Mouse (Mus musculus) left cerebral cortex, adult 9 months (tissue): ENCODE measurements at regions not wholly inside any gene's neighbourhood (a gene's known extent, or its start where the extent isn't known, plus 50 kb on each side); places are given as distances from the start of the nearest gene placed in this dataset.

ENCODE experiments used
- DNase-seq, 2 experiments: peaks; one replicate each; pipeline ENCODE4 v3.0.0; 2022; ENCODE audit warnings: low spot score in 2 of 2

DNA sequence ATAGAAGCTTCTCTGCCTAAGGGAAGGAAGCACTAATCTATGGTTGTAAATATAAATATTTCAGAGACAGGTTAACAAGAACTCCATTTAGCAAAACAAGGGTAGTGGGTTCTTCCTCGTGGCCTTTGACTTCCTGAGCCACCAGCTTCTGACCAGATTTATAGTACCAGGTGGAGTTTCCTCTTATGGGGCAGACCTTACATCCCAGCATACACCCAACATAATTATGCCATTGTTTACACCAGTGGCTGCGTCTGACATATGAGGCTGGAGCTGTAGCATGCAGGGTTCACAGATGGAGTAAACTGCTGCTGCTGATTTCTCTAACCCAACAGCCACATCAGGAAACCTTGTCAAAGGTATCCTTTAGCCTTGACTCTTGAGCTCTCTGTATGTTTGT is 75.5 kb downstream of the Trib2 start:
- DNase-seq, result no peak

DNA sequence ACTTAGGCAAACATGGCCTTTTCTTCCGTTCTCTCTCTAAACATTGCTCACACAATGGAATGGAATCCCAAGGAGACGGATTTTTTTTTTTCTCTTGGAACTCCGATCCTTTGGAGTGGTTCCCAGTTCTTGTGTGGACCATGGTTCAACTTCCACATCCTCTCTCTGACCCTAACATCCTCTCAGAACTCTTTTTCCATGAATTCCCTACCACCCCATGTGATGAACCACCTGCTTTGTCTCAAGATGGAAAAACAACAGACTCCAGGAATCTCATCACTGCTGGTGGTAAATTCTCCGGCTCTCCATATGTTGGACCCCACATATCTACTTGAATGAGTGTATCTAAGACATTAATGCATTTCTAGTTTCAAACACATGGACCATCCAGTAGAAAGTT is 77.7 kb downstream of the Trib2 start:
- no peak for DNase-seq

DNA sequence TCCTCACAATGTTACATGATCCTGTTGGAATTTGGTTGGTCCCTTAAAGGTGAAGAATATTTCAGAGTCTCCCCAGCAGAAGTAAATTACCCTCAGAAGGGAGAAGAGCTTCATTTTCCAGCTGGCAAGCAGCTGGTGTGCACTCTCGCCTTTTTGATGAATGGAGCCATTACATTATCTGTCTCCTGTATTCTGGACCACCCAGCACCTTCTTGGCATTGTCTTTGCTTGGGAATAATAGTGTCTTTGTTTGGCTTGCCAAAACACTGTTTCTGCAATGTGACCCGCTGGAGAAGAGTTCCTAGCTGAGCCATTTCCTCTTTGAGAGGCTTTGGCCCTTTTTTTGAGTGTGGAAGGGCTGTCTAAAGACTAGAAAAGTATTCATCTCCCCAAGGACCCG is 85.5 kb downstream of the Trib2 start:
- peak in 1 of 2 experiments; percentile 5 for DNase-seq

DNA sequence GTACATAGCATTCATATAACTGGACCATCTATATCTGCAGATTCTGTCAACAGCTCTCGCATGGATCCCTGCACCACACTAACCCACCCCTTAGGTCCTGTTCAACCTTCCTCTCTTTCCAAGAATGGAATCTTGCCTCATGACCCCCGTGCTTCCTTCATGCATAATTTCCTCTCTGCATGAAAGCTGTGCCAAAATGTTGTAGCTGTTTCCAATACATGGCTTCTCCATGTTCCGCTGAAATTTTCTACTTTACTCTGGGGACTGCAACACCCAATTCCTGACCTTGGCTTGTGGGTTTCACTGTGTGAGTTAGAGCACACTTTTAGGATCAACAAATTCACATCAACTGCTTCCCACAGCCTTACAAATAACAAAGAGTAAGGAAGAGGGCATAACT is 87.0 kb downstream of the Trib2 start:
- DNase-seq, result no peak

DNA sequence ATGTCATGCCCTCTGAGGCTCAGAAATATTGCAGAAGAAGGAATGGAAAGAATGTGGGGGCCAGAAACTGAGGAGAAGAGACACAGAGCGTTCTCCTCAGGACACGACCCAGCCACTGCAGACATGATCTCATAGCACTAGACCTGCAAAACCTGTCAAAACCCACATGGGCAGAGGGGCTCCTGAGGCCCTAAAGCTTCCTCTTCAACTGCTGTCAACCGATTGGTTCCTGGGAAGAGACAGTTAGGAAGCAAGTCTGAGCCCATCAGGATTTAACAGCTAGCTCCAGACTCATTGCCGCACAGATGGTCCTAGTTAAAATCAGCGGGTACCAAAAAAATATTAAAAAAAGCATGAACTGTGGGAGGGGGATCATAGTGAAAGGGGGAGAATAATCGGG is 93.2 kb downstream of the Trib2 start:
- no peak for DNase-seq

DNA sequence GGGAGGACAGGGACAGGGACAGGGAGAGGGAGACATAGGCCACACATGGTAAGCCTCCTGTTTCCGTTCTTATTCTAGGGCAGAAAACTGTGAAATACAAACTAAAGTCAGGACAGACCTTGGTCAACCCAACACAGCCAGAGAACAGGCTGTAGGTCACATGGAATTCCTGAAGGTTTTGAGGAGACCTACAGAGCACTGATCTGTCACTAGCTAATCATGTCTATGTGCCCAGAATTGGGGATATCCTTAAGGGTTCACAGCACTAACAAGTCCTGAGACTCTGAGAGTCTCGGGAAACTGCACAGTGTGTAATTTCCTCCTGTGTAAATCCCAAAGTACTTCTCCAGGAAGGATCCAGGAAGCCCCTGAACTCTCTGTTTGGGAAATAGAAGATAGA is 94.6 kb downstream of the Trib2 start:
- no peak for DNase-seq

DNA sequence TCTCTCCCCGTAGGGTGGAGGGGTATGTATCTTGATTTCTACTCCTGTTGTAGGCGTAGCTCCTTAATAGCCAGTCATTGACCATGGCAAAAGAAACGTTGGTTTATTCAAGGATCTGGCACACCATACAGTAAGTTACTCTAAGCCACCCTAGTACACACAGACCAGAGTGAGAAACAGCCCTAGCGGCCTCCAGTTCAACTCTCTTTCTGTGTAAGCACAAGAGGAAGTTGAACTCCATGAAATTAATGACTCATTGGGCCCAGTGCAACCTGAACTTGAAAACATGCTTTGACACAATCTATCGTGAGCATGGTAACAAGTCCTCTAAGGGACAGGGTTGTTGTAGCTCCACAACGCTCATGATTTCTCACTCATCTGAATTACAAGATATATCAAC is 96.6 kb downstream of the Trib2 start:
- DNase-seq, result no peak

DNA sequence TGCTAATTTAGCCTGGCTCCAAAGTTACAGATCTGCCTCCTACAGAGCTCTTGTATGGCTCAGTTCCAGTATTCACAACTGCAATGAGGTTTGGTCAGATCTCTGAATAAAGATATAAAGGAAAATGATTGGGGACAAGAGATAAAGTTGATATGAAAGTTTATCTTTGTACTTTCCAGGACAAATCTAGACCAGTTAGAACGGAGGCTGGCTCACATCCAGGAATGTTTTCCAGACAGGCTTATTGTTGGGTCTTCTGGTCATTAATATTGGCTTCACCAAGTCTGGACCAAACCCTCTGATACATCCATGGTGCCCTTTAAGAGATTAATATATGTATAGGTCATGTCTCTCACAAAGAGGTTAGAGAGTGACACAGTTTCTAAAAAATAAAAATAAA is 97.9 kb downstream of the Trib2 start:
- no peak for DNase-seq

DNA sequence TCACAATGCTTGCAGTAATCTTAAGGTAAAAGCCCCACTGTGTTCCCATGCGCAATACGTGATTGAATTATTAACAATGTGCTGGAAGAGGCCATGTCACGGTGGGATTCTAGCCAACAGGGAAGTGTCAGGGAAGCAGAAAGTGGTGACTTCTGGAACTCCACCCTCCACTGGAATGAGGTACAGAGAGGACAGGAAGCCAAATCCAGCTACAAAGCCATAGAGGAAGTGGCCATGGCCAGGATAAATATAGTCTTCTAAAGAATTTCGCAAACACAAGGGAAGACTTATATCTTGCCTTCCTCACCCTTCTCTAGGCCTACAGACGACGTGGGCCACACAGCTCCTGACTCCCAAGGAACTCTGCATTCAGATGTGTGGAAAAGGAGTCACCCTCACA is 98.7 kb downstream of the Trib2 start:
- no peak for DNase-seq

DNA sequence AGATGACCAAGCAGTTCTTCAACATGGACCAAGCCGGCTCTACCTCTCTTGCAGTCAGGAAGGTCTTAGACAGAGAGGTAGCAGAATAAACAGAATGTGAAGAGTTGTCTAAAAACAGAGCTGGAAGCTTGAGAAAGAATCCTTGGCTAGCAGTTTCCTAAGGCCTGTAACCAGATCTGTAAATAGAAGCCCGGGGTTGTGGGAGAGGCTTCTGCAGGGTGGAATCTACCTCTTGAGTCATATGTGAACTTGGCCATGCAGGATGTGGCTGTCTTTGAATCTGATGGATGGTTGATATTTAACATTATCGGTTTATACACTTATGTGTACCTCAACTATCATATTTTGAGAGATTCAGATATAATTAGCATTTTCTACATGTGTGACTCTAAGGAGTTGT is 99.4 kb downstream of the Trib2 start:
- DNase-seq, result no peak

DNA sequence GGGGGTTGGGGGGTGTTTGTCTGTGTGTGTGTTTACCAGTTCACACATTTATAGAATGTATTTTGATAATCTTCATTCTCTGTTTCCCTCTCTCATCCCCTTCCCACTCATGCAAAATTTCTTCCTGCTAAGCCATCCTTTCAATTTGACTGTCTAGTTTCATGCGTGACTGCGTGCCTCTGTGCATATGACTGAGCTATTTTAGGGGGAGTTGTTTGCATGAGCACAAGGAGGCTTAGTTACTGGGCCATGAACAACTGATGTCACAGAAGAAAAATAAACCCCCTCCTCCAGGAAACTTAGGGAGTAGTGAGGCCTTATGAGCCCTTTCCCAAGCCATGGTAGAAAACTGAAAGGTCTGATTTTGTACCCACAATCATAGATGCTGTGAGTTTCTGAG is 103.1 kb downstream of the Trib2 start:
- DNase-seq, result no peak

DNA sequence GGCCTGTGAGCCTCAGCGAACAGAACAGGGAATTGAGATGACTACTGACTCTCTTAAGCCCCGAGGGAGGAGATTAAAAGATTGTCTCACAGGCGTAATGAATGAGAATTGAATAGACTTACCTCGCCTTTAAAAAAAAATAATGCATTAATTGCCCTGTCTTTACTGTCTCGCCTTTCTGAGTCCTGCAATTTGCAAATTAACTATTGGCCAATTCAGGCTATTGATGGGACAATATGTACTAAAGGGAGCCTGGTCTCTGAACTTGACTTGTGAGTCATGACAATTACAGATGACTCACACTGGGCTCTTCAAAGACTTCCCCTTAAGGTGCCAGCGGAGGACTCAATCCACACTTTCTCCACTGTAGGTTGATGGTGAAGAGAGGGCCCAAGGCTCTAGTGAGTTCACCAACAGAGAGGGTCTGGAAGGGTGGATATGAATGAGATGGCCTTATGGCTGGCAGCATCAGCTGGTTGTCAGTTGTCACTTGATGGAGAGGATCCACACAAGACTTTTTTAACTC is 109.1 kb downstream of the Trib2 start:
- DNase-seq, result no peak

DNA sequence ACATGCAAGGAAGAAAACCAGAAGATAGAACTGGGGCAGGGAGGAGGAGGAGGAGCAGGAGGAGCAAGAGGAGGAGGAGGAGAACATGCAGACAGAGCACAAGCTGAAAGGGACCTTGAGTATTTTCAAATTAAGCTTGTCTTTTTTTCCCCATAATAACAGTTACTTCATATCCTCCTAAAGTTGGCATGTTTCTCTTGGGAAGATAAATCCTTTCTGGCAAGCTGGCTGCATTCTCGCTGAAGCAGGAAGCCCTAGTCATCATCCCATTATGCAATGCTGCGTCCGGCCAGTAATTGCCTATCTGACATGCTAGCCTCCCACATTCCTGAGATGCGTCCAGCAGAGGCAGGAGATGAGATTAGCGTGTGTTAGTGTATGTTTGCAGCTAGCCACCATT is 112.3 kb downstream of the Trib2 start:
- DNase-seq, result peak in 1 of 2 experiments; percentile 47

DNA sequence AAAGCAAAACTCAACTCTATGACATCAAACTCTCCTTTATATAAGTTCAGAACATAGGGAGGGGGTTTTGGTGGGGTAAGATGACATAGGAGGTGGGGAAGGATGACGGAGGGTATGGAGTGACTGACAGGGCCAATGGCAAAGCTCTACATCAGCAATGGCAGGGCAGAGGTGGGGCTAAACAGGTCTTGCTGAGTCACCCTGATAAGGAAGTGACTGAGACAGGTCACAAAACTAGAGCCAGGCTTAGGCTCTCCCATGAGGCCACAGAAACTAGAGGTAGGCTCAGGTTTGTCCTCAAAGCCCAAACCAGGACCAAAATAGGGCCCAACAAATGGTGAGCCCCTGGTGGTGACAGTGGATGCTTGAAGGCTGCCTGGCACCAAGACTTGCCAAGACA is 114.6 kb downstream of the Trib2 start:
- no peak for DNase-seq

DNA sequence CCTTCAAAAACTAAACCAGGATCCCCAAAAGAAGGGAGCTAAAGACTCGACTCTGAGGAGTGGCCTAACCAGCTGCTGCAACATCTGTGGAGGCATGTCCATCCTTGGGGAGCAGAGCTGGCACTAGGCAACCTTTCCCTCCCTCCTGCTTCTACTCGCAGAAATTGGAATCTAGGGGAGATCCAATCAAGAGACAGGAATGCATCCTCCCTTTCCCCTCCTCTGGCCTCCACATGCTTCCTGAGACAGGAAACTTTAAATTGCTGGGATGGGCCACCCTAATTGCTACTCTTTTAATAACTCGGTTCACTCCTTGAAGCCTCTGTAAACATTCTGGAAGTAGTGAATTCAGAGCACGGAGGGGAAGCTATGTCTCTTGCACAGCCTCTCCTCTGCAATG is 117.9 kb downstream of the Trib2 start:
- DNase-seq, result no peak

DNA sequence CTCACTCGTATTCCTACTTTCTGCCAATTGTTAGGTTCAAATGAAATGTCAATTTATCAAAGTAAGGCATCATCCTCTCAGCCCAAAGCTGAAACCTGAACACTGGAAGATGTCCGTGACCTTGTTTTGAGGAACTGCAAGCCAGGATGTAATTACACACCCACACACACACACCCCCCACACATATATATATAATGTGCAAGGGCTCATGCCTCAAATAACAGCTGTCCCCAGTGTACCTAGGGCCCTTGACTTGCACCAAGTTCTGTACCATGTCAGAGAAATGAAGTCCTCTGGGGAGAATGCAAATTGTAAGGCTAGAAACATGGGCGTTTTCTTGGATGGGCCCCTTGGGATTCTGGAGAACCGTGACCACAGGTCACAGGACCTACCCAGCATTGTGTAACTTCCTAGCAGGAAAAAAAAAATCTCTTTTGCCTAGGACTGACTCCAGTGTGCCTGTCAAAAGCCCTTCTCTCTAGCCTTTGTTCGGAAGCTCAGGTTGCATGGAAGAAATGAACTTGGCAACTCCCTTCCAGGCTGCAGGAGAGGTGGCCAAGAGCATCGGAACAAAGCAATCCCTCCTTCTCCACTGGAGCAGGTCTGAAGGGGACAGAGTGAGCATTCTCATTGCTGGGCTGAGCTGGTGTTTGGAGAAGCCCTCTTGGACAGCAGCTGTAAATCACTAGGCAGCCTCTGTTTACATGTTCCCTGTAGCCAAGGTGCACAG is 118.5 kb downstream of the Trib2 start:
- no peak for DNase-seq

DNA sequence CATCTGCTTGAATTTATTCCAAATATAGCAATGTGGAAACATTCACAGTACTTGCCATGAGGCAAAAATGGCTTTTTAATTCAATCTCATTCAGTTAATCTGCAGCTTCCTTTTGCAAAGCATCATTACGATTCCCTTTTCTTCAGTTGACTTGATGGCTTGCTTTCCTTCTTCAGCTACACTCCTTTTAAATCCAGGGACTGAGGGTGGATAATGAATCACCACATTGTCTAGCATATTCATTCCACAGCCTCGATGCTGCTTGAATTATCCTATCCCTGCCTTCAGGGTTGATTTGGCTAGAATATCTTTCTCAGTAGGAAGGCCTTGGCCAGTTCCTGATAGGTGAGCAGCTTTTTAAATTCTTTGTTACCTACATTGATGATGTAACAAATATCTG is 128.4 kb downstream of the Trib2 start:
- no peak for DNase-seq

DNA sequence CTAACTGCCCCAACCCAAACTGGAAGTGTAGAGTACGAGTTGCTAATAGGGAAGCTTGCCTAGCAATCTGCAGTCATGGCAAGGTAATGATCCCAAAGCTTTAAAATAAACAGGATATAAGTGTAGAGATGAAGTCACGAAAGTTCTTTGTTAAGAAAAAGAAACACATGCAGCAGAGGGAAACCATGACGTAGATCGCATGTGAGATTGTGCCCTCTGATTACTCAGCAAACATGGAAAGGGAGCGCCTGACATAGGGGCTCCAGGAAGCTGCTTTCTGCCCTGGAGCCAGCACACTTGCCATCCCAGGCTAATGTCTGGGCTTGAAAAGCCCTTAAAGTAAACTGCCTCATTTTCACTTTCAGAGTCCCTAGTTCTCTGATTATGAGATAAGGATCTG is 132.4 kb downstream of the Trib2 start:
- DNase-seq, result no peak

DNA sequence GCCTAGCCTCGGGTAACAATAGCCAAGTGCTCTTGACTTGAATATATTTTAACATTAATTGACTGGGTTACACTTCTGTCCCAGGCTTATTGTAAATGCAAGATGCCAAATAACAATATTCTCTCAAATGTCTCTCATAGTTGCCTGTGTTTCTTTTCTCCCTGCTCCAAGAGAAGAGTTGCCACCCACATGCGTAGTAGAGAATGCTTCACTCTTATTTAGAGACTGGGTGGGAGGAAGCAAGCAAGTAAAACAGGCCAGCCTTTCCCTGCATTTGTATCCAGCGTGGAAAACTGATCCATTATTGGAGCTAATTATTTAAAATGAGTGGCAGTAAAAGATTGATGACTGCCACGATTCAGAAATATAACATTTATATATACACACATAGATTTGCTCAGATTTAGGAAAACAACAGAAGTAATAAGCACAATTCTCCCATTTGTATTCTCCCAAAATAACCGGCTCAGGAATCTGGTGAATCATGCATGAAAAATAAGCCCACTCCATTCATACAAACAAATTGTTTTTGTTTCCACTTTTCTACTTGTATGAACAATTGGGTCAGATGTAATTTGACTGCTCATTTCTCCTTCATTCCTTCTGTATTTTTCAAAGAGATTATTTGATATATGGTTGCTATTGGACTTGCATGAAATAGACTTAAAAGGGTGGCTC is 134.9 kb downstream of the Trib2 start:
- DNase-seq, result no peak

DNA sequence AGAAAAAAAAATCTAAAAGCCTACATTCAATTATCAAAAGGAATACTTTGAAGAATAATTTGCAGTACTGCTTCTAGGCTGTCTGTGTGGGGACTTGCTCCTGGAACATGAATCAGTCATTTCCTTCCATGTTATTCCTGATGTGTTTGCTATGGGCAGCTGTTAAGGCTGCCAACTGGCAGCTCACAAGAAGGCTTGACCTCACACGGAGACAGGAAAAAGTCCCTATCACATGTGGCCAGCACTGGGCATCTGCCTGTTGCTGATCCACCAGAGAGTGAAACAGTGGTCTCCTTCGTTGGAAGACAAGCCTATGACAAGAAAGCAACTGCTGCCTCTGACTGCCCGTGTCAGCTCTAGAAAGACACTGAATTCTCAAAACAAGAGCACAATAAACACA is 140.6 kb downstream of the Trib2 start:
- DNase-seq, result no peak

DNA sequence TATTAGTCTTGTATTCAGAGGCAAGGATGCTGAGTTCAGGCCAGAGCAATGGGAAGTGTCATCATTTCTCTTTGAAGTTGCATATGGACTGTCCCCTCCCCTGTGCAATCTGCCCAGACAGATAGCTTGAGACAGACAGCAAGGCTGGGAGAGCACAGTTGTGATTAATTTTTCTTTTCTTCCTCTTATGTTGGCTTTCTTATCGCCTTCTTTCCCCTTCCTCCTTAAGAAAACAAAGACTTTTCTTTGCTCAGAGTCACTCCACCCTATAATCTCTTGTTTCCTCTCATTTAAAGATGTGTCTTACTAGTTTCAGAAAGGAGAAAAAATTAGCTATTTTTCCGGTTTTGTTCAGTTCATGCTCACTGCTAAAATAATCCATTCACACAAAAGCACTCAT is 157.0 kb downstream of the Trib2 start:
- DNase-seq, result no peak

DNA sequence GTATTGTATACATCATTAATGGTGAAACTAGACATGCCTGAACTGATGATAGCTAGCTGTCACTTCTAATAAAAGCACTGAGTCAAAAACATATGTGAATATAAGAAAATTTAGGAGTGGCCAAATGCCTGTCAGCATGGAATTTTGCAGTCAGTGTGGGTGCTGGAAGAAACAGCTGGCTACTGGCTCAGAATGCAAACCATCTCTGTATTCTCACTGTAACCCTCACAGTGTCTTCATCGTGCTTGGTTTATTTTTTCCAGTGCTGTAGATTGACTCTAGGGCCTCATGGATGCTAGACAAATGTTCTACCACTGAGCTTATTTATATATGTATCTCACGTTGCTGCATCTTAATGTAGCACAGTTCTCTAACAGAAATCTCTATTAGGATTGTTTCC is 157.4 kb downstream of the Trib2 start:
- DNase-seq, result no peak

DNA sequence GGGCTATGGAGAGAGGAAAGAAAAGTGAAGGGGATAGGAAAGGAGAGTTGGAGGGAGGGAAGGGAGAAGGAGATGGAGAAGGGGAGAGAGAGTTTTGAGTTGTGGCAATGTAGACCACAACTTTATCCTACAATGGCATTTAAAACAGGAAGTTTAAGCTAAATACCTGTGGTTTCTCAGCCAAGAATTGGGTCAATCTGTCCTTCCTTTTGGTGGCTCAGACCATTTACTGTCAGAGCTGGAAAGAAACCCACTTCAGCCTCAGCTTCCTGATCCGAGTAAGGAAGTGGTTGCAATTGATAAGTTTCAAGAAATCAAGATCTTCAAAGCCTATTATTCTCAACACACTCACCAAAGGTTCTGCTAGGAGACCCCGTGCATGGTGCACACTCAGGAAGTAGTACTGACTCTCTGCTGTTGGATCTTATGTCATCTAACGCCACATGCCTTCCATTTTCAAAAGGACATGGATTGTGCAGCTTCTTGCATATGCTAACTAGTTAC is 158.9 kb downstream of the Trib2 start:
- DNase-seq, result no peak
